Mouse (Mus musculus) R1 (cell line): ENCODE results near the gene Ppfibp1.
A peak's percentile ranks its signal among the peaks of the same experiment; 100 is the strongest.

ENCODE experiments used
- DNase-seq: peaks from one replicate; pipeline ENCODE4 v3.0.0-alpha.2; 2018; ENCODE audit warnings: low read depth, low spot score

Gene Ppfibp1

DNA sequence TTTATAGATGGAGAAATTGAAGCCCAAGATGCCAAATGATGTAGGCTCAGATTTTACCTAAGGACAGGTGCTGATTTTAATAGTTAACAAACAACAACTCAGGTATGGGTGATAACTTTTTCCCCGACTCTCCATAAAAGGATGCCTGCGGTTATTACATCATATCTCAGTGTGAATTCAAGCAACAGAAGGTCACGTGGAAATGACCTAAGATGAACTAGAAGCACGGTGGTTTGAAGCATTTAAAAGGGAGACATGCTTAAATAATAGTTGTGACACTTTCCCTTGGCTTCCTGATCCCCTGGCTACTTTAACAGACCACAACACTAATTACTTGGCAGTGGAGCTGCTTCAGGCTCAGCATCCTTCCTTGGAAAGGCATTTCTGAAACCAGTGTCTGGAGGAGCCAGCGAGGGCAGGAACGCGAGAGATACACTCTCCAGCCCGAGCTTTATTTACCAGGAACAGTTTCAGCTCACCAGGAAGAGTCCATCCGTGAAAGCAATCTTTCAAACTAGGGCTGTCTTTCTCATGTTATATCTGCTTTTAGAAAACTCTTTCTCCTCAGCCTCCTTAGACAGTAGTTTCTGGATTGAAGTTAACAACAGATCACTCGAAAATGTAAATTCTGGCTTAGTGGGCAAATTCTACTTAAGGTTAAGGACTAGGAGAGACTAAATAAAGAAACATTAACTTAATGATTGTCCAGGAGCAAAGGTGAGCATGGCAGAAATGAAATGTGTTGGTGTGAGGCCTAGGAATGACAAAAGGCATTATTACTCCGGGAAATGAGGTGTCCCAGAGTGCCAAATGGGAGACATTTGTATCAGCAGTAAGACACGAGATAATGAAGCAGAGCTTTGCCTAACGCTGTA is 6.2 kb upstream of the Ppfibp1 start:
- no peak for DNase-seq

GRCm38 (mm10) chr6:146883426-146883825 is 4.9 kb upstream of the Ppfibp1 start:
- DNase-seq, result no peak

DNA sequence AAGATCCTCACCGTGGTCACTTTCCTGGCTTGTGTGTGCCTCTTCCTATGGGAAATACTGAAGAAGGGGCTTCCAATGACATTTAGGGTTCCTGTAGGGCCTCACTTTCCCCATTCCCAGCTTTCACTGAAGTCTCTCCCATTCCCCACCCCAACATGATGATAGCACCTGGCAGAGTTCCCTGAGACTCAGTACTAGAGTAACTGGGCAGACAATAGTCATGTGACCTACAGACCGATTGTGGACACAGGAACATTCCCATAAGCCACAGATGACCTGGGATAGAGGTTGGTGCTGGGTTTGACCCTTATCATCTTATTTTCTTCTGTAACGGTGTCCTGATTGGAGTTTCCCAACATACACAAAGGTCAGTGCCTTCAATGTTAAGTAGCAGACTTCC is 4.1 kb upstream of the Ppfibp1 start:
- DNase-seq, result no peak

- DNase-seq, result no peak
Observed at GRCm38 (mm10) chr6:146884851-146885250, 3.4 kb upstream of the Ppfibp1 start.

DNA sequence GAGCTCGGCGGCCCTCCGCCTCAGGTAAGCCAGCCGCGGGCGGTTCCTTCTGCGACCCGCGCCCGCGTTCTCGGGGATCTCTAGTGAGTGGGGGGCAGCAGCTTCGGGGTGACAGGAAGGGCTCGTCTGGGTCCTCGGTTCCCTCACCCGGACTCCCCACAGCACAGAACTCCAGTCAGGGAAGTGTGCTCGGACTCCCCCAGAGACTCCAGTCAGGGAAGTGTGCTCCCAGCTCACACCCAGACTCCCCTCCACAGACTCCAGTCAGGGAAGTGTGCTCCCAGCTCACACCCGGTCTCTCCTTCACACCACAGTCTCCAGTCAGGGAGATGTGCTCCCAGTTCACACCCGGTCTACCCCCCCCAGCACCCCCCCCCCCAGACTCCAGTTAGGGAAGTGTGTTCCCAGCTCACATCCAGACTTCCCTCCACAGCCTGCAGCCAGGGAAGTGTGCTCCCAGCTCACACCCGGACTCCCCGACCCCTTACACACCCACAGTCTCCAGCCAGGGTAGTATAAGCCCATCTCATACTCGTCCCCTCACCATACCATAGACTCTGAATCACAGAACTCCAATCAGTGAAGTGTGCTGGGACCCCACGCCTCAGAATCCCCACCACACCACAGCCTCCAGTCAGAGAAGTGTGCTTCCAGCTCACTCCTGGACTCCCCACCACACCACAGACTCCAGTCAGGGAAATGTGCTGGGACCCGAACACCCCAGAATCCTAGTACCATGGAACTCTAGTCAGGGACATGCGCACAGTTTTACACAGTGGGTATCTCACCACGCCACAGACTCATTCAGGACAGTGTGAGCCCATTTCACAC is 588 bp downstream of the Ppfibp1 start:
- DNase-seq, result peak; percentile 64

GRCm38 (mm10) chr6:146890215-146890614 is 1.9 kb downstream of the Ppfibp1 start:
- DNase-seq, result no peak

GRCm38 (mm10) chr6:146890633-146891032 is 2.3 kb downstream of the Ppfibp1 start:
- DNase-seq, result peak; percentile 18

DNA sequence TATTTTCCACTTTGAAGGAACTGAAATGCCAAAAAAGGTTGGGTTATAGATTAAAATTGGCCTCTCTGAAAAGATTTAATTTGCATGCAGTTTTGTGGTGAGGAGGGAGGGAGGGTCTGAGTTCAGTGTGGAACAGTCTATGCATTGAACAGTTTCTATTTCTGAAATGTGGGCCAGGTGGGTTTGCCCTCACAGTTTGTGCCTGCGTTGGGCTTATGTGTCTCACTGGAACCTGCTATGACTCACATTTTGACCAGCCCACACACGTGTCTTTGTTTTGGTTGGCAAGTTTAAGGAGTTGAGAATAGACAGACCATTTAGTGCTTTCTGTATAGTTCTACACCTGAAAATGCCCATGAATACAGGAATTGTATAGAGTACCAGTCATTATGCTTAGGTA is 5.6 kb downstream of the Ppfibp1 start:
- DNase-seq, result no peak

- DNase-seq, result no peak
Observed at GRCm38 (mm10) chr6:146898709-146899108, 10.4 kb downstream of the Ppfibp1 start.

GRCm38 (mm10) chr6:146899647-146900046 is 11.4 kb downstream of the Ppfibp1 start:
- DNase-seq, result no peak

DNA sequence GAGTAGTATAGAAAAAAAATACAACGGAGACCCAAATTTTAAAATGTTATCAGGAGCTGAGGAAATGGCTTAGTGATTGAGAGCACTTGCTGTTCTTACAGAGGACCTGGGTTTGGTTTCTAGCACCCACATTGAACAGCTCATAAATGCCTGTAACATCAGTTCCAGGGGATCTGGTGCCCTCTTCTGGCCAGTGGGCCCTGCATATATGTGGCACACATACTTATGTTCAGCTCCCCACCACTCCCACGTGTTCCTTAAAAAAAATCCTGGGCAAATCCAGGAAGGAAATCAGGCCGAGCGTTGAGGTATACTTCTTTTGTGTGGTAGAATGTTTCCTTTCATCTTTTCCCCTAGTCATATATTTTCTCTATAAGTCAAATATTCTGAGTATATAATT is 13.6 kb downstream of the Ppfibp1 start:
- DNase-seq, result peak; percentile 55

- DNase-seq, result no peak
Observed at GRCm38 (mm10) chr6:146903632-146904031, 15.3 kb downstream of the Ppfibp1 start.

DNA sequence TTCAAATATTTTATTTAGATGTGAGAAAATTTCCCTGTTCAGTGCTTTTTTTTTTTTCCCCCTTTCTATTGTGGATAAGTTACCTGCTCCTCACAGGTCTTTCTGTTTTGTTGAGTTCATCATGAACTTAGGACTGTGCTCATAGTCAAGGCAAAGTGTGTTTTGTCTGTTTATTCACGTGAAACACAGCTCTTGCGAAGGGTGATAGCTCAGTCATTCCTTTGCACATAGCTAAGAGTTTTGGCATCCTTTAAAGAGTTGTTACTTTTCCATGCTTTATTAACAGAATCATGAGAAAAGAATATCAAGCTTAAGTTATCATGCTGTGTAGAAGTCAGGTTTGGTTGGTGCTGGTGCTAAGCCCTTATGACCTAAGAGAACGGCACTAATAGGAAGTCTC is 16.4 kb downstream of the Ppfibp1 start:
- no peak for DNase-seq

- no peak for DNase-seq
Observed at GRCm38 (mm10) chr6:146906000-146906786, 17.9 kb downstream of the Ppfibp1 start.

DNA sequence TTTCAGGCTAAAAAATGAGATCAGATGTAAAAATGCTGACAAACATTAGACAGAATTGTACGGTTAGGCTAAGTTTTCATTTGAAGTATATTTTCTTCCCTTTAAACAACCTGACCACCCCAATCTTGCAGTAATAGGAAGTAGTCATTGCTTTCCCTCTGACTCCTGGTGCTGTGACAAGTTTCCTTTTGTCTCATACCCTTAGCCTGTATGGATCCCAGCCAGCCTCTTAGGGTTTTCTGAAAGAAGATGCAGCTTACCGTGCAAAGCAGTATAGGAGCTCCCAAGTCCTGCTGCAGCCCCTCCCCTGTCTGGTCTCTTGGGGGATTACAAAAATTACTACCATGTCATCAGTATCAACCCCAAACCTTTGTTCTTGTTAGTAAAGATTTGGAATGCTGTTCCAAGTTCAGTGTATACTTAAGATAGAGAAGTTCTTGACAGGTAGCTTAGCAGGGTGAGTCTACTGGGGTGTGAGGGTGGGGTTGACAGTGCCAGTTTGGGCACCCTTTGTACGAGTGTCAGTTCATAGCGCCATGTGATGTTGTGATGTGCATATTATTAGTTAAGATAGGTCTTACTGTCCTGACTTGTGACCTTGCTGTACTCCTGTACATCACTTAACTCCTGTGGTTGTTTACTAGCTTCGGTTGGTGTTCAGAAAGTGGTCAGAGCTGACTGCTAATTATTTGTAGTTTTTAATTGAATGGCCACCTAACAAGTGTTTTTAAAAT is 18.9 kb downstream of the Ppfibp1 start:
- no peak for DNase-seq

- no peak for DNase-seq
Observed at GRCm38 (mm10) chr6:146907795-146908190, 19.5 kb downstream of the Ppfibp1 start.

GRCm38 (mm10) chr6:146908801-146909200 is 20.5 kb downstream of the Ppfibp1 start:
- no peak for DNase-seq

DNA sequence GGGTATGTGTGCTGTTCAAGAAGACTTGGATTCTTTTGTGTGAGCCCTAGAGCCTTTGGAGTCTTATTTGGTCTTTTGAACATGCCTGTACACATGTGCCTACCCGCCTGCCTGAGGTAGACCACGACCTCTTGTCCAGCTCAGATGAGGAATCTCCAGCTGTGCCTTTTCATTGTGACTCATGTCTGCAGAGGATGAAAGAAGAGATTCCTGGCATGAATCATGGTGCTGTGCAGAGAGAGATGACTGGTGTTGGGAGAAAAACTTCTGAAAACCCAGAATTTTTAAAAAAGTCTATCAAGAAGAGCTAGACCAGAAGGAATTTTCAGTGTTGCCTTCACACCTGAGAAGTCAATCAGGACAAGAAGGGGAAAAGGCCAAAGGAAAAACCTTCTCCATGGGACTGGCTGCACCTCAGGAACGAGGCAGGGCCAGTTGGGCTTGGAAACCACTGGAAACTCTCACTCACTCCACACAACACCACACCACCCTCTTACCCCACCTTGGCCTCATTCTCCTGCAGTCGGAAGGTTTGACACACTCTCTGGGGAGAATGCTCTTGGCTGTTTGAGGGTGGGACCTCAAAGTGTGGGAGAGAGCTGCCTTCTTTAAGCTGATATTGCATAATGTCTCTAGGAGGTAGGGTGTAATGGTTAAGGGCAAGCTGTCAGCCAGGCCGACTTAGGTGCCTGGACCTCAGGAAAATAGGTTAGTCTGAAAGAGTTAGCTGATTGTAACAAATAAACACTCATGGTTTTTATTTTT is 21.6 kb downstream of the Ppfibp1 start:
- no peak for DNase-seq

GRCm38 (mm10) chr6:146910801-146911200 is 22.5 kb downstream of the Ppfibp1 start:
- DNase-seq, result no peak

DNA sequence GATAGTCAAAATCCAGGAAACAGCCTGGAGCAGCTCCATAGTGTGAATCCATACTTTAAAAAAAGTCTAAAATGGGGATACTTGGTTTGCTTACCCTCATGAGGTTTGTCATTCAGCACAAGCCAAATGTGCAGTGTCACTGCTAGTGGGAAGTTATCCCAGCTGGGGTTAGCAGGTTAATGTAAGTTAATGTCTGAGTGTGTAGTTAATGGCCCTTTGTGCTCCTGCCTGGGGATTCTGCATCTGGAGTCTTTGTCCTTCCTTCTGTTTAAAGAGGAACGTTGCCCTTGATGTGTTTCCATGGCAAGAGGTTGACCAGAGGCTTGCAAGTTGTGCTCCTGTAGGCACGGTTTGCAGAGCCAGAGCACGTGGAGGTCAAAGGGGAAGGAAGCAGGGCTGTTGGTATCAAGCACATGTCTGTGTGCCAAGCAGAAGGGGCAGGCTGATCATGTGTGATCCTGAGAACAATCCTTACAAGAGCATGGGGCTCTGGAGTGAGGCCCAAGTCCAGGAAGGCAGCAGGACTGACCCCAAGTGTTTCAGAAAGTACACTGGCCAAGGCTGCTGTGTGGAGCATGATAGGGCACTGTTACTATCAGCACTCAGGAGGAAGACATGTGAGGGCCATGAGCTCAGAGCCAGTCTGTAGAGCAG is 24.7 kb downstream of the Ppfibp1 start:
- DNase-seq, result peak; percentile 77
